Mouse (Mus musculus): ENCODE results near the gene Megf11.

The Megf11 gene

GRCm38 (mm10) chr9:64528595-64528994 lies 143.2 kb downstream of the Megf11 start:
- DNase-seq, result no peak

DNA sequence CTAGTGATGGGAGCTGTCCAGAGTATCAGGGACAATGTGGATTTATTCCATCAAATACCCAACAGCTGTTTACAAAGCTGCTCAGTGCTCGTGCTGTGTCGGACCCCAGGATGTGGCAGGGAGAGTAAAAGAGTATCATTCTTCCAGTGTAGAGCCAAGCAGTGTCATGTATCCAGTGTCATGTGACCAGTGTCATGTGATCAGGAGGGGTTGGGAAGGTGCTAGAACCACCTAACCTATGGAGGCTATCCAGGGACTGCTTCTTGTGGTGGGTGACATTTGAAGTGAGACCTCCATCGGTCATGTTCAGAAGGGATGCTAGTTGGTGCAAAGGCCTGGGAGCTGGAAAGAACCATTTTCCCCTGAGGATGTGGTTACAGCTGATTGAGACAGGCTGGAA lies 146.5 kb downstream of the Megf11 start:
- no peak for DNase-seq

DNA sequence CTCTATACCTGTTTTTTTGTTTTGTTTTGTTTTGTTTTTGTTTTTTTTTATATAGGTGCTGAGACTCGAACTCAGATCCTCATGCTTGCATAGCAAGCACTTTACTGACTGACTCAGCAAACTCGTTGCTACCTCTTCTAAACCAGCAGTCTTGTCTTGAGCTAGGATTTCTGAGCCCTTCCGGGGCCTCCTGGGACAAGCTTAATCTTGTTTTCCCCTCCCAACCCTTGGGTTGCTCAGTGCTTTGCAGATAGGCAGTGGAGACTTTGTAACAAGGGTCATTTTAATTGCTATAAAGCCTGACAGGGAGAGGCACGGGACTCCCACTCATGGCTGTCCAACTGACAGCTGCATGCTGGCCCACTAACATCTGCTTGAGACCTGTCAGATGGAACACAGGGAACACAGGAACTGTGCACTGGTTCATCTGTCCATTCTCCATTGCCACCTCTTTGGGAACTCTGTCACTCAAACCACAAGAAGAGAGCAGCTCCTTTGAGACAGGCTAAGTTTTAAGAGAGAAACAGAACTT lies 147.4 kb downstream of the Megf11 start:
- no peak for DNase-seq

- no peak for DNase-seq
Measured at GRCm38 (mm10) chr9:64533488-64534119, 148.2 kb downstream of the Megf11 start.

GRCm38 (mm10) chr9:64534313-64534712 lies 148.9 kb downstream of the Megf11 start:
- DNase-seq, result no peak

GRCm38 (mm10) chr9:64534856-64535539 lies 149.6 kb downstream of the Megf11 start:
- DNase-seq, result no peak

DNA sequence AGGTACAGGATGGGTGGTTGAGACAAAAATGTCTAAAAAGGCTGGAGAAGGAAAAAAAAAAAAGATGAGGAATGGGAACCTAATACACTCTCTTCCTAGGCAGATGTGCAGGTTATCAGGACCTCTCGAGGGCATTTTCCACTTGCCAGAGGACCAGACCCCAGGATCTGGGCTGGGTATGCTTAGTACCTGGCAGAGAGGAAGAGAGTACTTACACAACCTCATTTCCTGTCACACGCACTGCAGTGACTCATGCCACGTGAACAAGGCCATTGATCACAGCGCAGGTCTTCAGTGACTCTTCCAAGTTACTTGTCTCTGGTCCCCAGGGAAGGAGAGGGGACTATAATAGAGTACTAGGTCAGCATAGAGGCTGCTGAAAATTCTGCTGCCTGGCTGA lies 152.4 kb downstream of the Megf11 start:
- DNase-seq, result no peak

GRCm38 (mm10) chr9:64542246-64542645 lies 156.8 kb downstream of the Megf11 start:
- DNase-seq, result peak; percentile 21 to 66

- no peak for DNase-seq
Measured at GRCm38 (mm10) chr9:64543125-64543524, 157.7 kb downstream of the Megf11 start.

DNA sequence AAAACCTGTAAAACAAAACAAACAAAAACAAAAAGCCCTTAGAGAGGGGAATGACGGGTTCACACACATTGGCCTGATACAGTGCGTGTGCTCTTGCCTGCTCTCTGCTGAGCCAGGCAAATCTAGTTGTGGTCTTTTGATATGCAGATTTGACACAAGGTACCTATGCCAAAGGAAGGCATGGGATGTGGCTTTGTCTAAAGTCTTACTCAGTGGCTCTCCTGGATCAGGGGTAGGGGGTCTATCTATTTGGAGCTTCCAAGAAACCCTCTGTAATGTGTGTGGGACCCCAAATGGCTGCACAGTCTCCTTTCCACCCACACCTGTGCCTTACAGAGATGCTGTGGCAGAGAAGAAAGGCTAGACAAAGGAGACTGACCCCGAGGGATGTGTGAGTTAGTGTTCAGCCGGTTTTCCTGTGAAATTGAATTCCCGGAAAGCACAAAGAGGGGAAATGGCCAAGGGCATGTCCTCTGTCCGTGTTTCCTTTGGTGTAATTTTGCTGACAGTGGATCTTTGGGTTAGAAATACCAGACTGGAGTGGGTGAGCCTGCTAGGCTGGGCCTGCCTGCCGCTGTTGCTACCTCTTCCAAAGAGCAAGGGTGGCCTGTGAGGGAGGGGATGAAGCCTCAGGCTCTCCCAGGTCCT lies 161.0 kb downstream of the Megf11 start:
- DNase-seq, result peak in 1 of 2 experiments; percentile 29

DNA sequence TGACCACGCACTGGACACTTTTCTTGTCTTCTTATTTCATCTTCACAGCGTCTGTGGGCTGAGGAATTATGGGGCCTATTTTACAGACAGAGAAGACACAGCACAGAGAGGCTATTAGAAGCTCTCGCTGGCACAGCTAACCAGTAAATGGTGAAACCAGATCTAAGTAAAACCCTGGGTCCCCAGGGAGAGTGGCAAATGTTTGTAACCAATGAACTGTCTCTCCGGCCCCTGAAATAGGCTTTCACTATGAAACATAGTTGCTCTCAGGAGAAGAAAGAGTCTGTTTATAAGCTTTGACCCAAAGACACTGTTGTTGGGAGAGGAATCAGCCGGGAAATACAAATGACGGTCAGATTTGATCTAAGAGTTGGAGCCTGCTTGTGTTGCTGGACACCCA lies 162.9 kb downstream of the Megf11 start:
- no peak for DNase-seq

- no peak for DNase-seq
Measured at GRCm38 (mm10) chr9:64551307-64551706, 165.9 kb downstream of the Megf11 start.

- no peak for DNase-seq
Measured at GRCm38 (mm10) chr9:64552046-64552445, 166.6 kb downstream of the Megf11 start.

GRCm38 (mm10) chr9:64553441-64553840 lies 168.0 kb downstream of the Megf11 start:
- DNase-seq, result no peak

- DNase-seq, result no peak
Measured at GRCm38 (mm10) chr9:64555620-64556019, 170.2 kb downstream of the Megf11 start.

- DNase-seq, result no peak
Measured at GRCm38 (mm10) chr9:64557110-64557745, 171.8 kb downstream of the Megf11 start.

DNA sequence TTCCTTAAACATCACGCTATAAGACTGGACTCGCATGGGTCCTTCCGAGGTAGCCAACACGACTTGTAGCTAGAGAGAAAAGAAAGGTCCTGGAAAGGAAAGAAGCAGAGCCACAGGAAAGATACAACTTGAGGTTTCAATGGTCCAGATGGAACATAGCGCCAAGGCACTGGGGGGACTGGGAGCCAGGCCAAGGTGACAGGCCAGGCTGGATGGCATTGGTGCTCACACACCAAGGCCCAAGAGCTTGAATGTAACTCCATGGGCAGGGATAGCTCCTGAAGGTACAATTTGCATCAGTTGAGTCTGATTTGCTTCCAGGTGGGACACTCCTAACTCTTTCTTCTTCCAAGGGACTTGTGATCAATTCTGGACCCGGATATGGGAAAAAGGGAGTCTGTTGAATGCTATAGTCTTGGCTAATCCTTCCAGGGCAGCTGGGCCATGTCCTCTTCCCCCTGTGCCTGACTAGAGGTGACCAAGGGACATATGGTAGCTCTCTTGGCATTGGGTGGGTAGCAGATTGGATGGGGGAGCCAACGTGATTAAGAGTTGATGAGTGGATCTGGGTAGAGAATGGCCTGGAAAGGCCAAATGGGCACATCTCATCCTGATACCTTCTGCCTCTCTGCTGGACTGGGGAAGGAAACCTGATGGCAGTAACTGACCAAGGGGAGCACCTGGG lies 172.6 kb downstream of the Megf11 start:
- DNase-seq, result no peak

- peak in 1 of 2 experiments; percentile 9 for DNase-seq
Measured at GRCm38 (mm10) chr9:64564315-64564767, 178.9 kb downstream of the Megf11 start.

DNA sequence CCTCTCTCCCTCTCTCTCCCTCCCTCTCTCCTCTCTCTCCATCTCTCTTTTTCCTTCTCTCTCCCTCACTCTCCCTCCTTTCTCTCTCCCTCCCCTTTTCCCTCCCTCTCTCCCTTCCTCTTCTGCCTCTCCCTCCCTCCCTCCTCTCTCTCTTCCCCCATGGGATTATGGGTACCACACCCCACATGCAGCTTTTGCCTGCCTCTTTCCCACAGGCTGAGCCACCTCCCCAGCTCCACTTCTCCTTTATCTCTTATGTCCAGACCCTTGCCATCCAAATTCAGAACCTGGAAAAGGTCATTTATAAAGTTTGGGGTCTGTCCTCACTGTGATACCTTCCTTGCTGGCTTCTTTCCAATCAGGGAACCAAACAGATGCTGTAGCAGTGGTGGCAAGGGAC lies 180.5 kb downstream of the Megf11 start:
- no peak for DNase-seq

- DNase-seq, result no peak
Measured at GRCm38 (mm10) chr9:64566376-64566775, 180.9 kb downstream of the Megf11 start.

- no peak for DNase-seq
Measured at GRCm38 (mm10) chr9:64567482-64567881, 182.1 kb downstream of the Megf11 start.

GRCm38 (mm10) chr9:64568467-64569260 lies 183.2 kb downstream of the Megf11 start:
- DNase-seq, result no peak
